Mouse (Mus musculus): ENCODE measurements around the gene Atxn7. TPM values are rescaled to one million over a fixed set of nuclear protein-coding genes. Genes with fewer than 3 reads are reported as not detected.
A peak's percentile ranks its signal among the peaks of the same experiment; 100 is the strongest.

The Atxn7 gene
- total RNA-seq, 2 experiments from 2014 or later: 18.4 to 37.3 TPM

DNA sequence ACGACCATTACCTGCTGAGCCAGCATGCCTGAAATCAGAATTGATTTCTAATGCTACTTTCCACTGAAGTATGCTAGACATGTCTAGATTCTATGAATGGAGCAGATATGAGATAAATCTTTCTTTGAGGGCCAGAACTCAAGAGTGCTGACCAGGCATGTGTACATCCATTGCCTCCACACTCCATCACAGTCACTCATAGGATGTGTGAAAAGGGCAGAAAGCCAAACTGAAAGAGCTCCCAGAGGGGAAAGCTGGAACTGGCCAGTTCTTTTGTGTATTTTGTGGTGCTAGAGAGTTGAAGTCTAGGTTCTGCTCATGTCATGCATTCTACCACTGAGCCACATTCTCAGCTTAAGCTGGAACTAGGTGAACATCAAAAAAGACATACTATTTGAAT lies 16.3 kb downstream of the Atxn7 start:
- no peak for ATAC-seq (replicated peaks; ENCODE audit: low FRiP score, poor library complexity, severe bottlenecking)

GRCm38 (mm10) chr14:13981286-13981685 lies 20.0 kb downstream of the Atxn7 start:
- no peak for ATAC-seq (replicated peaks; ENCODE audit: low FRiP score, poor library complexity, severe bottlenecking)

DNA sequence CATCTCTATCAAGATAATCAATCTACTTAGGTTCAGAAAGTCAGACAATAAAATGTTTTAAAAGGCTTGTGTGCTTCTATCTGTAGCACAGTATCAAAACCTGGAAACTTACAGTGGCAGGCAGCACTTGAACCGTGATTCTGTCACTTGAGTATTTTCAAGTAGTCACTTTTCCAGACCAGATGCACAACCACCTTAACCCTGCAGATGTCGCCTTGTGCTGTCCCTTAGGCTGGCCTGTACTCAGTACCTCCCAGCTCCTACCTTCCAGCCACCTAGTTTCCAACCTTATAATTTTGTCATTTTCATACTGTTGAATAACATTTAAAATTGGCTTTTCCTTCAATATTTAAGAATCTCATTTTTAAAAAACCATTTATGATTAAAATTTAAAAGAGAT lies 20.9 kb downstream of the Atxn7 start:
- no peak for ATAC-seq (replicated peaks; ENCODE audit: low FRiP score, poor library complexity, severe bottlenecking)

GRCm38 (mm10) chr14:13988397-13988796 lies 27.2 kb downstream of the Atxn7 start:
- ATAC-seq (replicated peaks; ENCODE audit: low FRiP score, poor library complexity, severe bottlenecking): no peak

DNA sequence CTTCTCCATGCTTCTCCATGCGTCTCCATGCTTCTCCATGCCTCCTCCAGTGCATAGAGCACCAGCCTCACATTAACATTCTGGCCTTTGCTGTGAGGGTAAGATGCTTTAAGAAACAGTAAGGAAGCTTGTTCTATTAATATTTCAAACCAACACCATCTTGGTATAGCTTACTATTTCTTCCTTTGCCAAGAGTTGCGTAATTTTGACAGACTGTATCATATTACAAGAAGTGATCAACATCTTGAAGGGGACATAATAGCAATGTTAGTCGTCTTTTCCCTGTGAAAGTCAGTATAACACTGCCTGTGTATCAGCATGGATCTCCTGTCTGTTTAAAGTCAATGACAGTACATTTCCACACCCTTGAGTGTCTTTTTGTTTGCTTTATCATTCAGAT lies 29.5 kb downstream of the Atxn7 start:
- ATAC-seq (replicated peaks; ENCODE audit: low FRiP score, poor library complexity, severe bottlenecking): no peak

DNA sequence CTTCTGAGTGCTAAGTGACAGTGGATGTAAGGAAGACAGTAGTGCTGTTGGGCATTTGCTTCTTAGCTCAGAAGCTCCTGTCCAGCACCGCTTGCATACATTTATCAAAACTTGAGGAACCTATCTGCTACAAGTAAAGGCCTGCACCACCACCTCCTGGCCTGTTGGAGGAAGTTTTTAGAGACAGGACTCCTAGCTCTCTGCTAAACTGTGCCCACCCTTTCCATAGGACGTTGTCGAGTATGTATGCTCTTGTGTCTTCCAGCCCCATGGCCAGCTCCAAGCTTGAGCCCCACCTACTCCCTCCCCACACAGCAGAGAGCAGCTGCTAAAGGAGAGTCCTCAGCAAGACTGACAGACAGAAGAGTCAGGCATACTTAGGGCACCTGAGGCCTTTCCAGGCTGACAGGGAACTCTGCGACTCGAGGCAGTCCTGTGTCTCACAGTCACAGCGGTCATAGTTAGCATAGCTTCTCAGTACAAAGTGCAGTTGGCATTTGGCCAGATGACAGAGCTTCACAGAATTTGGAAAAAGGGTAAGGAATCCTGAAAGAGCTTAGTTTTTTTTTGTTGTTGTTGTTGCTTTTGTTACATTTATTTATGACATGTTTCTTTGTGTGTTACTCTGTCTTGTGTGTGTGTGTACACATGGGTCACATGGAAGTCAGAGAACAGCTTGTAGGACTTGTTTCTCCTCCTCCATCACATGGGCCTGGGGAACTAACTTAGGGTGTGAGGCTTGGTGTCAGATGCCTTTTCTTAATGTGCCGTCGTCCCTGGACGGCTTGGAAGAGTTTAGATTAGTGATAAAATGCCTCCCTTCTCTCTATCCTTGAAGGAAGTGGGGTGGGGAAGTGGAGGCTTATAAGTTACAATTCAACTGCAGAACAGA lies 34.2 kb downstream of the Atxn7 start:
- ATAC-seq (replicated peaks; ENCODE audit: low FRiP score, poor library complexity, severe bottlenecking): no peak

- no peak for ATAC-seq (replicated peaks; ENCODE audit: low FRiP score, poor library complexity, severe bottlenecking)
Observed at GRCm38 (mm10) chr14:14002771-14003170, 41.5 kb downstream of the Atxn7 start.

GRCm38 (mm10) chr14:14009712-14010111 lies 48.5 kb downstream of the Atxn7 start:
- no peak for ATAC-seq (replicated peaks; ENCODE audit: low FRiP score, poor library complexity, severe bottlenecking)

- ATAC-seq (replicated peaks; ENCODE audit: low FRiP score, poor library complexity, severe bottlenecking): peak; percentile 93
Observed at GRCm38 (mm10) chr14:14012383-14013251, 51.4 kb downstream of the Atxn7 start.

DNA sequence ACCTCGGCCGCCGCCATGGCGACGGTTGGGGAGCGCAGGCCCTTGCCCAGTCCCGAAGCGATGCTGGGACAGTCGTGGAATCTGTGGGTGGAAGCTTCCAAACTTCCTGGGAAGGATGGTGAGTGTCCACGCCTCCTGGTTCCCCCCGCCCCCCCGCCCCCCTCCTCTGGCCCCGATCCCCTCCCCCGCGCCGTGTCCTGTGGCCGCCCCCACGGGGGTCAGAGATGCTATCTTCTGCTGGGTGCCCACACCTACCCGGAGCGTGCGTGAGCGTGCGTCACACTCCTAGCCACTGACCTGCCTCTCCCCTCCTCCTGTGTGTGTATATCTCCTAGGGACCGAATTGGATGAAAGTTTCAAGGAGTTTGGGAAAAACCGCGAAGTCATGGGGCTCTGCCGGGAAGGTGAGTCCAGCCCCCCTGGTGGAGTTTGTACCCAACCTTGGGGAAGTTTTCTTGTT lies 52.0 kb downstream of the Atxn7 start:
- ATAC-seq (replicated peaks; ENCODE audit: low FRiP score, poor library complexity, severe bottlenecking): peak; percentile 61

- ATAC-seq (replicated peaks; ENCODE audit: low FRiP score, poor library complexity, severe bottlenecking): no peak
Observed at GRCm38 (mm10) chr14:14014636-14015375, 53.6 kb downstream of the Atxn7 start.

DNA sequence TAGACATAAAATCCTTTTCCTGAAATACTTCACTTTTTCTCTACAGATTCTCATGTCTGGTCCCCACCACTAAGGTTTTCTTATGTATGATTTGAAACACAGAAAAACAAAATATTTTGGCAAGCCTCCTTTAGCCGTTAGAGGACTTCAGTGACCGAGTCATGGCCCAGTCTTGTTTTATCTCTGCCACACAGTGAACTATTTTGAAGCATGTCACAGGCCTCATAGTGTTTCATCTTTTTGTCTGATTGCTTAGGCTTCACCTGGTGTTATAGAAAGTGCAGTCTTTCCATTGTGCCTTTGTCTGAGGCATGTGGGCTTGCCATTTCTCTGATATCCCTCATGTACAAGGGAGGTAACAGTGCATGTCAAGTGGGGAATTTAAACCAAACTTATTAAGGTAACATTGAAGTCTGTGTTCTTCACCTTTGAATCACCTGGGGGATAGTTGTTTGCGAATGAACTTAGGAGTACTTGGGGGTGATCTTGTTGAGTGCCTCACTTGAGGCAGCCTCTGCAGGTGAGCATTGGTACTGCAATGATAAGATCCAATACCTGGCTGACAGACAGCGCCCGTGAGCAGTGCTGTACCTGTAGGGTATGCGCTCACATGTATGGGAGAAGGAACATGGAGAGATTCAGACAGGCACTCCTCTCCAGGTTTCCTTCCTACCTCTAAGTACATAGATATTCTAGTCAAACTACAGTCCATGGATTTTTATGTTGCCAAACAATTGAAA lies 58.1 kb downstream of the Atxn7 start:
- ATAC-seq (replicated peaks; ENCODE audit: low FRiP score, poor library complexity, severe bottlenecking): peak; percentile 74; the same call in 1 of the 2 replicates

- no peak for ATAC-seq (replicated peaks; ENCODE audit: low FRiP score, poor library complexity, severe bottlenecking)
Observed at GRCm38 (mm10) chr14:14021244-14021643, 60.0 kb downstream of the Atxn7 start.

- ATAC-seq (replicated peaks; ENCODE audit: low FRiP score, poor library complexity, severe bottlenecking): no peak
Observed at GRCm38 (mm10) chr14:14025870-14026269, 64.6 kb downstream of the Atxn7 start.

GRCm38 (mm10) chr14:14030621-14031020 lies 69.4 kb downstream of the Atxn7 start:
- ATAC-seq (replicated peaks; ENCODE audit: low FRiP score, poor library complexity, severe bottlenecking): no peak

DNA sequence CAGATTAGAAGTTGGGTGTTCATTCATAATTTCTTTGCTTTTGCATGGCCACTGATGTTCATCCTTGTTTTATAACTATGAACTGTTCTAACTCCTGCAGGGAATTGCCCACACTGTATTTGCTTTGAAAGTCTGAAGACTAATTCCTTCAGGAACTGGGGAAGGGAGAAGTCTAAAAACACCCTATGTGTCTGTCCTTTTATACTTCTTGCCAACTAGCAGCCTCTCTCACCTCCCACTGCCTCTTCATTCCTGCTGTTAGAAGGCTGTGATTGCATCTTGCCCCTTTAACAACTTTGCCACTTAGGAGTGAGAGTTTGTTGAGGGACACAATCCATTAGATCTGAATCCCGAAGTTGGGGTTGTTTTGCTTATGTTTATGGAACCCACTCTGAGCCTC lies 71.6 kb downstream of the Atxn7 start:
- ATAC-seq (replicated peaks; ENCODE audit: low FRiP score, poor library complexity, severe bottlenecking): no peak

DNA sequence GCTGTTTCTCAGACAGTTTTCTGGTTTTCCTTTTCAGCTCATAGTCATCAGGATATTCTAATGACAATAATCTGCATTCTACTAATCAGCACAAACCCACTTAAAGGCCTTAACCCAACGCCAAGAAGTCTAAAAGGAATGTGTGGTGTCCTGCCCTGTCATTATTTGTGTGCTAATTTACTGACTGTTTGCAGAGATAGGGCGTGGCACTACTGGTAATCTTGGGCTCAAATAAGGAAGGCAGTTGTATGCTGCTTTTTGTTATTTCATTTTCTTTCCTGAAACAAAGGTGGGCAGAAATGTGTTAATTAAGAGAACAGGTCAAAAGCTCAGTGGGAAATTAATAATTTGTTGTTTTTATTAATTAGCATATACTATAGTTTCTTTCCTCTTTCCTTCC lies 75.1 kb downstream of the Atxn7 start:
- ATAC-seq (replicated peaks; ENCODE audit: low FRiP score, poor library complexity, severe bottlenecking): no peak; the same call in 1 of the 2 replicates

- ATAC-seq (replicated peaks; ENCODE audit: low FRiP score, poor library complexity, severe bottlenecking): no peak
Observed at GRCm38 (mm10) chr14:14038233-14038632, 77.0 kb downstream of the Atxn7 start.

GRCm38 (mm10) chr14:14042336-14042735 lies 81.1 kb downstream of the Atxn7 start:
- ATAC-seq (replicated peaks; ENCODE audit: low FRiP score, poor library complexity, severe bottlenecking): no peak
